10 mouse cellular contexts compared by ENCODE assay signal in the genomic region with DNA sequence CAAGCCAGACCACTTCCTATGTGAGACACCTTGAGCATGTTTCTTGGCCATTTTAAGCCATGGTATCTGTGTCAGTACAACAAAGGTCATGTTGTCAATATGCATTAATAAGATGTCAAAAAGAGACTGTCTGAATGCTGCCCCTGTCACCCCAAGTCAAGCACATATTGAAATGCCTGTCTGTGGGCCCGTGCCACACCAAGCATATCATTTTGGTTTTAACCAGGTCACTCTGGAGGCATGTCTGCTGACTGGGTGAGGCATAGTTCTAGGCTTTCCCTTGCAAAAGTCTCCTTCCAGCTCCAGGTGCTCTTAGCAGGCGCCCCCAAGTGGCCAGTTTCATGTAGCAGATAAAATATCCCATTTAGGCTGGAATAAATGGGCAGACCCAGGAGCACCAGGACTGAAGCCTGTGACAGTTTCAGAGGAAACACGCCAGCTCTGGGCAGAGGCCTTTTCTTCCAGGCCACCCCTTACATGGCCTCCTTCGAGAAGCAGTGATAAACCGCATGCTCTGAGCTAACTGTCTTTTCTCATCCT. TPM values are rescaled to one million over a fixed set of nuclear protein-coding genes. Genes with fewer than 3 reads are reported as not detected.
A peak's percentile ranks its signal among the peaks of the same experiment; 100 is the strongest.
DNase-seq lines count a peak whose midpoint lies in the region; ATAC-seq and TF ChIP-seq lines count a peak whose summit lies in the region.
"Had no signal": no experiment of that assay in that cellular context is flagged by ENCODE, and none has a peak within 500 bp of the region (broad histone marks: within the 10 kb centered on the region; RNA-seq: fewer than 3 reads in every experiment).

No protein-coding gene starts in this region.

- DNase-seq in neural tube, embryonic 10.5 days (ENCODE audit: extremely low spot score, low spot score) = peak; percentile 69
- peak; percentile 68 for DNase-seq in adrenal gland, postnatal 14 days
- DNase-seq in kidney, postnatal 36 days = peak; percentile 60 to 84
- peak; percentile 84 for DNase-seq in lung, embryonic 14.5 days
- DNase-seq in yolk sac, embryonic 10.5 days (ENCODE audit: low spot score) = no peak

- no peak overlapping the region for H3K9ac ChIP-seq in neural tube, embryonic 15.5 days (replicated peaks)
- H3K9ac ChIP-seq in forebrain, embryonic 16.5 days (replicated peaks; ENCODE audit: low read depth, low read length) = no peak overlapping the region
- no peak overlapping the region for H3K9ac ChIP-seq in lung, embryonic 14.5 days

- no peak overlapping the region for H3K27ac ChIP-seq in neural tube, embryonic 15.5 days (replicated peaks)
- H3K27ac ChIP-seq in forebrain, embryonic 16.5 days (ENCODE audit: low read length) = no peak overlapping the region
- no peak overlapping the region for H3K27ac ChIP-seq in lung, embryonic 14.5 days (ENCODE audit: low read depth)
- H3K27ac ChIP-seq in small intestine, adult 2 months (ENCODE audit: insufficient read depth, low read depth, low read length) = no peak overlapping the region

- WGBS in neural tube, embryonic 15.5 days = 43% methylated on average over 5 of the region's 5 CpGs
- WGBS in forebrain, embryonic 16.5 days = 34% methylated on average over 5 of the region's 5 CpGs
- 39% methylated on average over 5 of the region's 5 CpGs for WGBS in lung, embryonic 14.5 days
- 36% methylated on average over 5 of the region's 5 CpGs for whole genome bisulfite sequencing in small intestine, adult 2 months

- H3K4me3 ChIP-seq in neural tube, embryonic 15.5 days (replicated peaks) = no peak overlapping the region
- no peak overlapping the region for H3K4me3 ChIP-seq in forebrain, embryonic 16.5 days (replicated peaks; ENCODE audit: low read length)
- H3K4me3 ChIP-seq in lung, embryonic 14.5 days (ENCODE audit: low read depth, low read length) = no peak overlapping the region
- no peak overlapping the region for H3K4me3 ChIP-seq in small intestine, adult 2 months (ENCODE audit: low read depth, low read length)

- H3K4me2 ChIP-seq in neural tube, embryonic 15.5 days = no peak overlapping the region
- no peak overlapping the region for H3K4me2 ChIP-seq in forebrain, embryonic 16.5 days (ENCODE audit: low read length)
- no peak overlapping the region for H3K4me2 ChIP-seq in lung, embryonic 14.5 days

- peaks cover 12% of the 10 kb centered on the region for H3K27me3 ChIP-seq in neural tube, embryonic 15.5 days (replicated peaks)
- no peaks in the 10 kb centered on the region for H3K27me3 ChIP-seq in forebrain, embryonic 16.5 days (replicated peaks; ENCODE audit: control insufficient read depth, insufficient read depth, low read length)
- H3K27me3 ChIP-seq in lung, embryonic 14.5 days (ENCODE audit: insufficient read depth, low read length) = peaks cover 33% of the 10 kb centered on the region
- H3K27me3 ChIP-seq in small intestine, adult 2 months (ENCODE audit: control insufficient read depth, insufficient read depth, low read length) = no peaks in the 10 kb centered on the region

- no peak for ATAC-seq in neural tube, embryonic 15.5 days (ENCODE audit: low FRiP score)
- 0 out of 2 replicates have a peak, but pooled peaks have one; percentile 9 for ATAC-seq in forebrain, embryonic 16.5 days
- ATAC-seq in lung, embryonic 14.5 days (ENCODE audit: insufficient read depth) = no peak

- TF ChIP-seq CTCF in lung, embryonic 14.5 days (IDR thresholded peaks at IDR 0.05; ENCODE audit: low read depth) = peak; percentile 73
- peak; percentile 27; the same call in 1 of the 2 replicates for TF ChIP-seq CTCF in small intestine, adult 2 months (IDR thresholded peaks at IDR 0.05; ENCODE audit: extremely low read depth, insufficient read length, insufficient replicate concordance, low read depth, low read length)

- no peak for TF ChIP-seq POLR2A in small intestine, adult 2 months (IDR thresholded peaks at IDR 0.05; ENCODE audit: low read depth, low read length)

- no peaks in the 10 kb centered on the region for H3K36me3 ChIP-seq in neural tube, embryonic 15.5 days
- H3K36me3 ChIP-seq in forebrain, embryonic 16.5 days (ENCODE audit: control insufficient read depth, insufficient read depth) = no peaks in the 10 kb centered on the region
- no peaks in the 10 kb centered on the region for H3K36me3 ChIP-seq in lung, embryonic 14.5 days (ENCODE audit: insufficient read depth)
- H3K36me3 ChIP-seq in small intestine, adult 2 months (ENCODE audit: control insufficient read depth, insufficient read depth, low read length) = no peaks in the 10 kb centered on the region

- 0 out of 2 replicates have a peak, but pooled peaks cover 3% of the 10 kb centered on the region for H3K4me1 ChIP-seq in neural tube, embryonic 15.5 days
- no peaks in the 10 kb centered on the region for H3K4me1 ChIP-seq in forebrain, embryonic 16.5 days (replicated peaks; ENCODE audit: control insufficient read depth, insufficient read depth, low read length)
- no peaks in the 10 kb centered on the region for H3K4me1 ChIP-seq in lung, embryonic 14.5 days (ENCODE audit: insufficient read depth)
- no peaks in the 10 kb centered on the region for H3K4me1 ChIP-seq in small intestine, adult 2 months (ENCODE audit: control insufficient read depth, insufficient read depth, insufficient read length, low read length)

- no peaks in the 10 kb centered on the region for H3K9me3 ChIP-seq in neural tube, embryonic 15.5 days (replicated peaks)
- H3K9me3 ChIP-seq in forebrain, embryonic 16.5 days (ENCODE audit: control insufficient read depth, low read length) = no peaks in the 10 kb centered on the region
- no peaks in the 10 kb centered on the region for H3K9me3 ChIP-seq in lung, embryonic 14.5 days (ENCODE audit: low read depth, low read length)

RNA-seq across cellular contexts. Expression of a gene that starts 7.0 kb away (rescaled TPM):
- polyA plus RNA-seq in neural tube, embryonic 15.5 days (2015; fragmentation: Nextera tagmentation; extraction: Ambion mirVana) = 0.05 and 0.11 TPM in 2 replicates
- total RNA-seq in adrenal gland, postnatal 14 days (2021) = 3.1 TPM in 1 of 2 replicates, not detected in the other
- polyA plus RNA-seq in forebrain, embryonic 16.5 days (2015; fragmentation: Nextera tagmentation; extraction: Ambion mirVana) = not detected in 2 replicates
- 0.05 TPM in 1 of 2 replicates, not detected in the other for polyA plus RNA-seq in lung, embryonic 14.5 days (2014; fragmentation: Nextera tagmentation; extraction: Ambion mirVana)
- not detected in 2 replicates for polyA plus RNA-seq in small intestine, adult 2 months (2012; rRNA removed)
- total RNA-seq: common myeloid progenitor, adult 5-6 weeks; left cerebral cortex, adult 8-10 months had no signal

RNA-seq across cellular contexts. Expression of a gene that starts 10.5 kb away (rescaled TPM):
- 12.8 and 13.9 TPM in 2 replicates for polyA plus RNA-seq in neural tube, embryonic 15.5 days (2015; fragmentation: Nextera tagmentation; extraction: Ambion mirVana)
- total RNA-seq in adrenal gland, postnatal 14 days (2021) = 10.1 and 12.8 TPM in 2 replicates
- polyA plus RNA-seq in forebrain, embryonic 16.5 days (2015; fragmentation: Nextera tagmentation; extraction: Ambion mirVana) = 3.0 and 5.1 TPM in 2 replicates
- polyA plus RNA-seq in lung, embryonic 14.5 days (2014; fragmentation: Nextera tagmentation; extraction: Ambion mirVana) = 2.4 and 4.2 TPM in 2 replicates
- 1.2 and 1.8 TPM in 2 replicates for polyA plus RNA-seq in small intestine, adult 2 months (2012; rRNA removed)
- total RNA-seq: common myeloid progenitor, adult 5-6 weeks had no signal

RNA-seq across cellular contexts. Expression of a gene that starts 20.0 kb away (rescaled TPM):
- polyA plus RNA-seq in neural tube, embryonic 15.5 days (2015; fragmentation: Nextera tagmentation; extraction: Ambion mirVana) = not detected in 2 replicates
- total RNA-seq in adrenal gland, postnatal 14 days (2021) = not detected in 2 replicates
- not detected in 2 replicates for polyA plus RNA-seq in forebrain, embryonic 16.5 days (2015; fragmentation: Nextera tagmentation; extraction: Ambion mirVana)
- not detected in 2 replicates for polyA plus RNA-seq in lung, embryonic 14.5 days (2014; fragmentation: Nextera tagmentation; extraction: Ambion mirVana)
- not detected in 2 replicates for polyA plus RNA-seq in small intestine, adult 2 months (2012; rRNA removed)
- total RNA-seq: common myeloid progenitor, adult 5-6 weeks had no signal

RNA-seq across cellular contexts. Expression of a gene that starts 44.7 kb away (rescaled TPM):
- 0.84 and 0.96 TPM in 2 replicates for polyA plus RNA-seq in neural tube, embryonic 15.5 days (2015; fragmentation: Nextera tagmentation; extraction: Ambion mirVana)
- total RNA-seq in adrenal gland, postnatal 14 days (2021) = not detected in 2 replicates
- 0.15 and 0.20 TPM in 2 replicates for polyA plus RNA-seq in forebrain, embryonic 16.5 days (2015; fragmentation: Nextera tagmentation; extraction: Ambion mirVana)
- 0.05 TPM in 1 of 2 replicates, not detected in the other for polyA plus RNA-seq in lung, embryonic 14.5 days (2014; fragmentation: Nextera tagmentation; extraction: Ambion mirVana)
- not detected in 2 replicates for polyA plus RNA-seq in small intestine, adult 2 months (2012; rRNA removed)
- total RNA-seq: common myeloid progenitor, adult 5-6 weeks had no signal
